Mouse (Mus musculus) MEL (cell line): Measurements from ENCODE around the gene Capn8.

Source experiments
- CHD1 ChIP-seq: IDR thresholded peaks from 2 replicates; pipeline ENCODE4 v1.6.1; 2012; ENCODE audit warnings: low read depth, mild to moderate bottlenecking, inconsistent platforms, low read length, improper control_type of control experiment
- CTCF ChIP-seq, 3 experiments: IDR thresholded peaks in 2 of 3; conservative IDR thresholded peaks in 1 of 3; 2 replicates each; pipeline ENCODE4 v1.5.1; 2011 to 2012; ENCODE audit warnings: low read length in 3 of 3, low read depth in 2 of 3, mild to moderate bottlenecking in 2 of 3, improper control_type of control experiment in 1 of 3, inconsistent platforms in 1 of 3, mixed read lengths in 1 of 3, moderate library complexity in 1 of 3; ENCODE audit not compliant: control insufficient read depth in 1 of 3, insufficient read depth in 1 of 3, poor library complexity in 1 of 3, severe bottlenecking in 1 of 3
- E2F4 ChIP-seq: IDR thresholded peaks from 2 replicates; pipeline ENCODE4 v1.6.1; 2011; ENCODE audit warnings: low read depth, low read length, improper control_type of control experiment, borderline replicate concordance
- EP300 ChIP-seq, 2 experiments: IDR thresholded peaks; 2 replicates each; pipeline ENCODE4 v1.6.1; 2011; ENCODE audit warnings: improper control_type of control experiment in 2 of 2, low read length in 2 of 2, low read depth in 1 of 2, mild to moderate bottlenecking in 1 of 2
- GATA1 ChIP-seq: IDR thresholded peaks from 2 replicates; pipeline ENCODE4 v1.6.1; 2011; ENCODE audit warnings: low read depth, low read length, improper control_type of control experiment
- KAT2A ChIP-seq: conservative IDR thresholded peaks from 2 replicates; pipeline ENCODE4 v1.6.1; 2012; ENCODE audit warnings: low read depth, low read length, improper control_type of control experiment, inconsistent platforms
- MAZ ChIP-seq: IDR thresholded peaks from 2 replicates; pipeline ENCODE4 v1.6.1; 2012; ENCODE audit warnings: low read depth, mild to moderate bottlenecking, inconsistent platforms, low read length, improper control_type of control experiment
- POLR2A ChIP-seq, 2 experiments: IDR thresholded peaks; 2 replicates each; pipeline ENCODE4 v1.6.1; 2011 to 2012; ENCODE audit warnings: low read length in 2 of 2, mild to moderate bottlenecking in 2 of 2, control low read depth in 1 of 2, improper control_type of control experiment in 1 of 2, low read depth in 1 of 2, moderate library complexity in 1 of 2; ENCODE audit not compliant: control insufficient read depth in 1 of 2, insufficient read depth in 1 of 2, poor library complexity in 1 of 2
- POLR2AphosphoS2 ChIP-seq: IDR thresholded peaks from 2 replicates; pipeline ENCODE4 v1.6.1; 2011; ENCODE audit warnings: low read length, improper control_type of control experiment
- SIN3A ChIP-seq: IDR thresholded peaks from 2 replicates; pipeline ENCODE4 v1.6.1; 2012; ENCODE audit warnings: low read length, improper control_type of control experiment, inconsistent platforms
- TCF12 ChIP-seq: IDR thresholded peaks from 2 replicates; pipeline ENCODE4 v1.6.1; 2014; ENCODE audit warnings: low read depth, mild to moderate bottlenecking, inconsistent platforms, low read length, improper control_type of control experiment, moderate library complexity
- ZC3H11A ChIP-seq: IDR thresholded peaks from 2 replicates; pipeline ENCODE4 v1.6.1; 2012; ENCODE audit warnings: low read depth, mild to moderate bottlenecking, inconsistent platforms, low read length, improper control_type of control experiment
- ZKSCAN1 ChIP-seq: IDR thresholded peaks from 2 replicates; pipeline ENCODE4 v1.6.1; 2012; ENCODE audit warnings: low read depth, mild to moderate bottlenecking, inconsistent platforms, low read length, improper control_type of control experiment, moderate library complexity
- ZNF384 ChIP-seq: IDR thresholded peaks from 2 replicates; pipeline ENCODE4 v1.6.1; 2012; ENCODE audit warnings: low read depth, mild to moderate bottlenecking, inconsistent platforms, low read length, improper control_type of control experiment

DNA sequence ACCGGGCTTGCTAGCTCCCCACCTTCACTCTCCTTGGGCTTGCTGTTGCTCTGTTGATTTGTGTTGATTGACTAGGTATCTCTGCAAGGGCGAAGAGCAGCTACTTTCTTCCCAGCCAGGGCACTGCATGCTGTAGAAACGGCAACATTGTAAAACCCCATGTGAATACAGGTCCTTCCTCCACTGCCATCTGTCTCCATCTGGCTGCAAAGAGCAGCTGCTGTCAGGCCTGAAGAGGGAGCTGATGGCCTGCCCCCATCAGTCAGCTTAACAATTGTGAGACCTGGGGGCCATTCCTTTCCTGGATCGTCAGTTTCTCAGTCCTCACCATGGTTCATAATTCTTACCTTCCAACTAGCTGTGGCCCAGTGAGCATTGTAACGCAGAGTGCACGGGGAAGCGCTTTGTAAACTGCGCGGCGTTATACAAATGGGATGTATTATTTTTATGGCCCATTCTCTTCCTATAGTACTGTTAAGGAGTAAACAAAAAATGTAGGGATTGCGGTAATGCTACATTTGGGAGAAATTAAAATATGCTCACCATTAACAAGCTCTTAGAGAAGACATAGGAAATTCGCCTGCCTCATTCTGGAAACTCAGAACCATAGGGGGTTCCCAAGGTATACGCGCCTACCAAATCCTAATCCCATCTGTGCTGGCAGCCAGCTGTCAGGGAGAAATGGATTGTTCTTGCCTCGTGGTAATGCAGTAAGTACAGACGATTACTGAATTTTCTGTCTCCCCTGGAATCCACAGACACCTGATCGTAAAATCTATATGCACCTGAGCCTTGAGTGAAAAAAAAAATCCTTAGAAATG, 40.7 kb downstream of the Capn8 start:
- TF ChIP-seq SIN3A, result no peak
- no peak for TF ChIP-seq POLR2A (IDR thresholded peaks at IDR 0.05; ENCODE audit: control insufficient read depth in 1 of 2, insufficient read depth in 1 of 2, low read depth in 1 of 2, low read length in 2 of 2, poor library complexity in 1 of 2)
- no peak for TF ChIP-seq POLR2AphosphoS2
- no peak for TF ChIP-seq CTCF (IDR thresholded peaks at IDR 0.05 in 2 of 3, conservative IDR thresholded peaks at IDR 0.05 in 1 of 3; ENCODE audit: control insufficient read depth in 1 of 3, insufficient read depth in 1 of 3, low read depth in 2 of 3, low read length in 3 of 3, poor library complexity in 1 of 3, severe bottlenecking in 1 of 3)
- no peak for TF ChIP-seq TCF12
- no peak for TF ChIP-seq MAZ
- no peak for TF ChIP-seq CHD1
- no peak for TF ChIP-seq ZKSCAN1
- no peak for TF ChIP-seq GATA1
- TF ChIP-seq KAT2A, result no peak
- no peak for TF ChIP-seq ZNF384
- TF ChIP-seq EP300 (IDR thresholded peaks at IDR 0.05; ENCODE audit: low read depth in 1 of 2, low read length in 2 of 2), result no peak
- TF ChIP-seq E2F4, result no peak
- no peak for TF ChIP-seq ZC3H11A
